Mouse (Mus musculus): ENCODE data around the gene Kxd1.

Gene Kxd1

DNA sequence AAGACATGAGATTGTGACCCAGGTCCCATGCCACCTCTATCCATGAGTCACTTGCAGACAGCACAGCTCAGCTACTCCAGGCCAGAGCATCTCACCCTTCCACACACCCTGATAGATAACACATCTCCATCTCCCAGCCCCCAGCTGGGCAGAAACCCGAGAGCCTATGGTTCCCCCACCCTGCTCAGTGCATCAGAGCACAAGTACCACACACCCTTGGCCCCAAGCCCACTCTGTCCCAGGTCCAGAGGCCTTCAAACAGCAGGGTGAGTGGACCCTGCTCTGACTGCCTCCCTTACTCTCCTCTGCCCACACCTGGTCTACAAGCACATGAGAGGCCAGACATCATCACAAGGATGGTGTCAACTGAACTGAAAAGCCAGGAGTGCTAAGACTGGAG, 59.8 kb downstream of the Kxd1 start:
- no peak for DNase-seq (ENCODE audit: low spot score)

DNA sequence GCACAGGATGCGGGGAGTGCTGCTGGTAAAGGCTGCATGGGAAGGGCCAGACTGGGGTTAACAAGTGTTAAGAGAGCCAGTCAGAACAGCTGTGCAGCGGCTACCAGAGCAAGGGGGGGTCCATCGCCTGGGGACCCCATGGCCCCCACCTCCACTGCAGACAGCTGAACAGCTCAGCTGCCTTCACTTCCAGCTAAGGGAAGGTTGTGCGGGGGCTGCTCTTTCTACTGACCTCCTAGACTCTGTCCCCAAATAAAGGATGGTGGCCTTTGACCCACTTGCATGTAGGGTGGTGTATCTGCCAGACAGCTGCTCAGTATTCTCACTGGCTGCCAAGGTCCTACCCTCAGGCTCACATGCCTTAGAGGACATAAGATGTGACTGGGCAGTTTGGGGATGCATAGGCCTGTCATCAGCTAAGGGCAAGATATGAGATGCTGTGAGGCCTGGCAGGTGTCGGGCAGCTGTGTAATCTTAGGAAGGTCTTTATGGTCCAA, 60.5 kb downstream of the Kxd1 start:
- DNase-seq (ENCODE audit: low spot score) = no peak

DNA sequence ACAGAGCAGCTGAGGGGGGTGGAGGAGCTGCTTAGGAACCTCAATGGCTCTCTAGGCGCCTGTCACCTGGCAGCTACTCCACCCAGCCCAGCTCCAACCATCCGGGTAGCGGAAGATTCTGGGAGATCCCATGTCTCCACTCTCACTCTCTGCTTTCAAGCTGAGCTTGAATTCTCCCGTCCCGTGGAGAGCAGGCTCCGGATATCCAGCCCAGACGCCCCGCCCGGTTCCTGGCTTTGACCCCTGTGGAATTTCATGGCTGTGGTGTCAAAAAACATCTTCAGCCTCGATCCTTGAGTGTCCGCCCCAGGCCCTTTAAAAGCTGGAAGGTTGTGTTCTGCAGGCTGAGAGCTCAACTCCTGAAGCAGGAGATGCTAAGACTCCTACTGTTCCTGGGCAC, 61.0 kb downstream of the Kxd1 start:
- peak; percentile 29 for DNase-seq (ENCODE audit: low spot score)

DNA sequence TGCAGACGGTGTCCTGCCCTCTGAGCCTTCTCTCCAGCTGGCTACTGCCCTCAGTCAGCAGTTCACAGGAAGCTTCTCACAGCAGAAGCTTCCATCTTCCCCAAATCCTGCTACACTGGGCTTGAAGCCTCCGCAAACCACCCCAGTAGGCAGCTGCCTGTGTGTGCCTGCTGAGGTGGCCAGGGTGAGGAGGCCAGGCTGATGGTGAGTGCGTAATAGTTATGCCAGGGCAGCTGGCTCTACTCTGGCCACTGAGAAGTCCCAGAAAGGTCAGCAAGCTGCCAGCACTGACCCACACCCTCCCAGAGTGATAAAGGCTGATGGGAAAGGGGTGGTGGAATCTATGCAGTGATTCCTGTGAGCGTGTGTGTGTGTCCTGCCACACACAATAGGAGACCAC, 61.5 kb downstream of the Kxd1 start:
- no peak for DNase-seq (ENCODE audit: low spot score)

DNA sequence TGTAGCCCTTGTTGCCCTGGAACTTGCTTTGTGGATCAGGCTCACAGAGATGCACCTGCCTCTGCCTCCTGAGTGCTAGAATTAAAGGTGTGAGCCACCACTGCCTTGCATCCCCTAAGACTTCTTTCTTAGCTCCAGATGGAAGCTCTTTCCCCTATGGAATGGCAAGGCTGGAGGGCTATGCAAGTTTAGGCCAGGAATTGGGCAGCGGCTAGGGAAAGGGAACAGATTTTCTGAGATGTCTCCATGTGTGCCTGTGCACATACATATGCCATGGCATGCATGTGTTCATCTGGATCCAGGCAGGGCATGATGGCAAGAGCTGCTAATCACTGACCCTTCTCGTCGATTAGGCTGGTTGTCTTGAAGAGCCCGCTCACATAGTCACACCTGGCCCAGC, 62.1 kb downstream of the Kxd1 start:
- DNase-seq (ENCODE audit: low spot score) = no peak

DNA sequence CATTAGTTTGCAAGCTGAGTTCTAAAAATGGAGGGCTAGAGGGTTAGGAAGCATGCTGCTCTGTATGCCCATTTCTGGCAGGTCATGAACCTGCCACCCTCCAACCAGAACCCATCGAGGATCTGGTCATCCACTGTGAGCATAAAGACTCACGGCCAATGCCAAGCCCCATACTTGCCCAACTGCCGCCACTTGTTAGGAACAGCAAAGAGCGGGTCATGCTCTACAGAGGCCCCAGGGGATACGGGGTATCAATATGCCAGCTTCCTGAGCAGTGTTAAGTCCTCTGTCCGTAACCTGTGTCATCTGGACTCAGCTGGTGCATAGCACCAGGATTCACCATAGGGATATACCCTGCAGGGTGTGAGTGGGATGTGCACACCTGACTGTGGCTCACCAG, 63.6 kb downstream of the Kxd1 start:
- no peak for DNase-seq (ENCODE audit: low spot score)

DNA sequence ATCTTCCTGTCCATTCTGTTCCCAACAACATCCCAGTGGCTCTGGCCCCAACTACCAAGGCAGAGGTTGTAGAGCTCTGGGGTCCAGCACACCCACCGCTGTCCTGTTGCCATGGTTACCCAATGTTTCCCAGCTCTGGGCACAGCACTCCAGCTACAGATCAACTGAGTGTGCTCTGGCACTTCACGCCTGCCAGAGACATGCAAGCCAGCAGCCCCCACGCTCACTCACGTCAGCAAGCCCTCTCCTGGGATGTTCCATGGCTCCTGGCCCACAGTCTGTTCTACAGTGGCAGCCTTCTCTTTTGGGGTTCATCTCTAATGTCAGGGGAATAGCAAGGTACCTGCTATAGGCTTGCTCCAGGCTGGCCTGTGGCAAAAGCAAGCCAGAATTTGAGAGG, 64.5 kb downstream of the Kxd1 start:
- peak; percentile 35 for DNase-seq (ENCODE audit: low spot score)

DNA sequence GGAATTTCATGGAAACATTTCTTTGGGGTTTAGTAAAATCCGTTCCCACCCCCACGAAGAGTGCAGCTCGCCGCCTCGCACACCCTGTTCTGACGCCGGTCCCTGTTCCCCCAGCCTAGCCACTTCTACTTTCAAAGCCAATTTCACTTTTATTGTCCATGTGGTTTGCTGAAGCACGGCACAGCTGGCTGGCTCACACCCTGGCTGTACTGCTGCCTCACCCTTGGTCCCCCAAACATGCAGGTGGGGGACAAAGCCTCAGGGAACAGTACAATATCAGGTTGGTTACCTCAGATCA, 65.3 kb downstream of the Kxd1 start:
- DNase-seq (ENCODE audit: low spot score) = no peak

DNA sequence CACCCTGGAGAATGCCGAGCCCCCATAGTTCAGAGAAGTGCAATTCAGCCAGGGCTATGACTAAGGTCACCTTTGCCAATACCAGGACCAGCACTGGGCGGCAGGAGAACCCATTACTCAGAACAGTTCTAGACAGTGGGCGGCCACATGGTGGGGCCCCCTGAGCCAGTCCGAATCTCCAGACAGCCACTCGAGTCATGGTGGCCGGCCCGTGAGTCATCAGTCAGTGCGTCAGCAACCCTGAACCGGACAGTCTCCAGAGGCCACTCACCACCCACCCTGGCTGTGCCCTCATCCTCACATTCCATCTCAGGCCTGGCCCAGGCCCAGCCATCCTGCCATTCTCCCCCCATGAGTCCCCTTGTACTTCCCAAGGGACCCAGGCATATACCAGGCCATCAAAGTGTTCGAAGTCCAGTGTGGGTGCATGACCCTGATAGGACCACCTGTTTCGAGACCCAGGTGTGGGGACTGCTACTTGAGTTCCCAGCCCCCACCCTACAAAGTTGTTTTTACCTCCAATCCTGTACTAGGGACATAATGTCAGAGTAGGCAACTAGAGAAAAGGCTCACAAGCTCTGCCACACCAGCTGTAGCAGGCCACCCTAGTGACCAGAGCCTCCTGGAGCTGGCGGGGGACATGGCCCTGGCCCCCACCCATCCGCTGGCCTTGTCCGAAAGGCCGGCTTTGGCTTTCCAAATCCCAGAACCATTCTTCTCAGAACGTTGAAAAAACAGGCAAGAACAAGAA, 65.8 kb downstream of the Kxd1 start:
- no peak for DNase-seq (ENCODE audit: low spot score)

DNA sequence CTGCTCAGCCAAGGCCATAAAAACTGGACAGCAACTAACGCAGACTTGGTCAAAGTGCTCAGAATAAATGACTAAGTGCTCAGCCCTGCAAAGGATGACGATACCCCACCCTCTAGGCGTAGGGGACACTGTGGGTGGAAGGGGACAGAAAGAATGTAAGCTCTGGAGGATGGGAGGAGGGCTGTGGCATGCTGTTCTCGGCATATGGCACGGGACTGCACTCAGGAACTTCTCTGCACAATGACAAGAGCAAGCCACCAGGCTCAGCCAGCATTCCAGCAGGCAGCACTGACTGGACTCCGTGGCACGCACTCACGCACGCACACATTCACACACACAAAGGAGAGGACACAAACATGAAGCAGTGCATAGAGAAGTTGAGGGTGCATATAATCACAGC, 67.2 kb downstream of the Kxd1 start:
- peak; percentile 34 for DNase-seq (ENCODE audit: low spot score)

DNA sequence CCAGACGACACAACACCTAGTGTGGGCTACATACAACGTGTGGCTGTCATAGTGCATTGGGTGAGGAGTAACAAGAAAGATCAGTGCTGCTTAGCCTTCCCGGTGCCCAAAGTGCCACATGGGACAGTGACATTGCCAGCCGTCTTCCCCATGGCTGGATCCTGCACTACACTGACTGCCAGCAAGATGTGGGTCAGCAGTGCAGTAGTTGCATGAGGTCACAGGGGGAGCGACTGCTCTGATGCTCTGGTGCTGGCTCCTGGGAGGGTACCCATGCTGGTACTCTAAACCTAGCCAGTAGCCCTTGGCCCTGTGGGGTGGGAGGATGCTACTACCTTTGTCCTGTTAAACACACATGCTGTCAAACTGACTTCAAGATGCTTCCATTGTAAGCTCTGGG, 67.6 kb downstream of the Kxd1 start:
- no peak for DNase-seq (ENCODE audit: low spot score)

DNA sequence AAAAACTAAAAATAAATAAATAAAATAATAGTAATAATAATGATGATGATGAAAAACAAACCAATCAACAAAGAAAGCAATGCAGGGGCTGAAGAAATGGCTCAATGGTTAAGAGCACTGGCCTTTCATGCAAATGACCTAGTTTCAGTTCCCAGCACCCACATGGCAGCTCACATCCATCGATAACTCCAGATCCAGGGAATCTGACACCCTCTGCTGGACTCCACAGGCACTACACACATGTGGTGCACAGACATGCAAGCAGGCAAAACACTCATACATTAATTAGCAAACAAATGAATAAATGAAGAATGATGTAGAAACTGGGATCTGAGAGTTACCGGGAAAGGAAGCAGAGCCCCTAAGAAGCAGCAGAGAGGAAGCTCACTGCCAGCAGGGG, 68.1 kb downstream of the Kxd1 start:
- DNase-seq (ENCODE audit: low spot score) = no peak

DNA sequence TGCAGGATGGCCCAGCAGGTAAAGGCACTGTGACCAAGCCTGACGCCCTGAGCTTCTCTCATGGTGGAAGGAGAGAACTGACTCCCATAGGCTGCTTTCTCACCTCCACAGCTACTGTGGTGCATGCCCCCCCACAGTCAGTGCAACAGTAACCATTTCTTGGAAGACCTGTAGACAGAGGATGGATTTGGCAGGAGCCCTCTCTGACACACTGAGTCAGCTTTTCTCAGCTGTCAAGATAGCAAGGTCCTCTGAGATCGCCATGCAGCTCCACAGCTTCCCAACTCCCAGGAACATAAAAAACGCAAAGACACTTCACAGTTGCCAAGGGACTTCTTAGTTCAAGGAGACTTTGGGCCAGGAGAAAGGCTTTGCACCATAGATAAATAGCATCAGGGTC, 69.3 kb downstream of the Kxd1 start:
- no peak for DNase-seq (ENCODE audit: low spot score)

All from urinary bladder, postnatal 14 days (tissue).